Comparison of ENCODE assay signal across 10 mouse cellular contexts in genomic region chr6:118087955-118088354, GRCm38 (mm10). TPM values are rescaled to one million over a fixed set of nuclear protein-coding genes. Genes with fewer than 3 reads are reported as not detected.
DNase-seq lines count a peak whose midpoint lies in the region; ATAC-seq and TF ChIP-seq lines count a peak whose summit lies in the region.
"Had no signal": no experiment of that assay in that cellular context is flagged by ENCODE, and none has a peak within 500 bp of the region (broad histone marks: within the 10 kb centered on the region; RNA-seq: fewer than 3 reads in every experiment).

No protein-coding gene starts in this region.

- H3K4me3 ChIP-seq in hindbrain, postnatal 0 days (ENCODE audit: low read length), result no peak overlapping the region
- no peak overlapping the region for H3K4me3 ChIP-seq in hindbrain, embryonic 13.5 days
- H3K4me3 ChIP-seq in midbrain, postnatal 0 days (ENCODE audit: low read depth, low read length), result no peak overlapping the region
- no peak overlapping the region for H3K4me3 ChIP-seq in midbrain, embryonic 14.5 days (replicated peaks; ENCODE audit: low read depth, low read length)
- no peak overlapping the region for H3K4me3 ChIP-seq in bone marrow, adult 2 months (replicated peaks; ENCODE audit: control insufficient read depth, low read depth, low read length)
- no peak overlapping the region for H3K4me3 ChIP-seq in olfactory bulb, adult 2 months (ENCODE audit: insufficient read depth, low read depth, low read length)
- H3K4me3 ChIP-seq in embryonic facial prominence, embryonic 10.5 days, result no peak overlapping the region
- H3K4me3 ChIP-seq: heart, embryonic 15.5 days; midbrain, embryonic 12.5 days had no signal

- 64% methylated on average over 8 of the region's 8 CpGs for WGBS in hindbrain, postnatal 0 days
- WGBS in hindbrain, embryonic 13.5 days, result 54% methylated on average over 8 of the region's 8 CpGs
- 62% methylated on average over 8 of the region's 8 CpGs for WGBS in midbrain, postnatal 0 days
- 55% methylated on average over 8 of the region's 8 CpGs for WGBS in midbrain, embryonic 14.5 days
- 50% methylated on average over 8 of the region's 8 CpGs for WGBS in bone marrow, adult 2 months
- 51% methylated on average over 8 of the region's 8 CpGs for WGBS in olfactory bulb, adult 2 months
- 62% methylated on average over 8 of the region's 8 CpGs for WGBS in embryonic facial prominence, embryonic 10.5 days

- no peak for TF ChIP-seq POLR2A in bone marrow, adult 2 months (IDR thresholded peaks at IDR 0.05; ENCODE audit: borderline replicate concordance, control insufficient read depth, low read depth, low read length)
- no peak for TF ChIP-seq POLR2A in olfactory bulb, adult 2 months (IDR thresholded peaks at IDR 0.05; ENCODE audit: insufficient read depth, low read depth, low read length)

- no peaks in the 10 kb centered on the region for H3K4me1 ChIP-seq in hindbrain, postnatal 0 days (ENCODE audit: insufficient read depth, low read length)
- H3K4me1 ChIP-seq in hindbrain, embryonic 13.5 days (replicated peaks), result no peaks in the 10 kb centered on the region
- no peaks in the 10 kb centered on the region for H3K4me1 ChIP-seq in midbrain, postnatal 0 days (ENCODE audit: insufficient read depth, low read length)
- H3K4me1 ChIP-seq in midbrain, embryonic 14.5 days (ENCODE audit: control insufficient read depth, insufficient read depth, low read length), result no peaks in the 10 kb centered on the region
- no peaks in the 10 kb centered on the region for H3K4me1 ChIP-seq in bone marrow, adult 2 months (ENCODE audit: control insufficient read depth, insufficient read depth, low read length)
- peaks cover 7% of the 10 kb centered on the region for H3K4me1 ChIP-seq in olfactory bulb, adult 2 months (ENCODE audit: control insufficient read depth, insufficient read depth, low read length)
- 0 out of 2 replicates have a peak, but pooled peaks cover 2% of the 10 kb centered on the region for H3K4me1 ChIP-seq in embryonic facial prominence, embryonic 10.5 days
- H3K4me1 ChIP-seq: heart, embryonic 15.5 days; midbrain, embryonic 12.5 days had no signal

- no peak overlapping the region for H3K4me2 ChIP-seq in hindbrain, postnatal 0 days (ENCODE audit: low read depth, low read length)
- no peak overlapping the region for H3K4me2 ChIP-seq in hindbrain, embryonic 13.5 days
- no peak overlapping the region for H3K4me2 ChIP-seq in midbrain, postnatal 0 days (ENCODE audit: low read depth, low read length, poor library complexity, severe bottlenecking)
- no peak overlapping the region for H3K4me2 ChIP-seq in midbrain, embryonic 14.5 days (ENCODE audit: low read length)
- H3K4me2 ChIP-seq: heart, embryonic 15.5 days; midbrain, embryonic 12.5 days had no signal

- ATAC-seq in hindbrain, postnatal 0 days, result no peak
- no peak for ATAC-seq in hindbrain, embryonic 13.5 days (ENCODE audit: low FRiP score)
- no peak for ATAC-seq in midbrain, postnatal 0 days (ENCODE audit: low FRiP score)
- ATAC-seq in midbrain, embryonic 14.5 days (ENCODE audit: low FRiP score, low TSS enrichment), result no peak

- TF ChIP-seq CTCF in hindbrain, postnatal 0 days (IDR thresholded peaks at IDR 0.05; ENCODE audit: low read depth), result peak; percentile 46
- TF ChIP-seq CTCF in midbrain, postnatal 0 days (IDR thresholded peaks at IDR 0.05), result peak; percentile 51
- TF ChIP-seq CTCF in bone marrow, adult 2 months (IDR thresholded peaks at IDR 0.05; ENCODE audit: control insufficient read depth, insufficient read depth, low read length), result peak; percentile 40; the same call in 1 of the 2 replicates
- TF ChIP-seq CTCF in olfactory bulb, adult 2 months (IDR thresholded peaks at IDR 0.05; ENCODE audit: insufficient read depth, low read depth, low read length), result 0 out of 2 replicates have a peak, but pooled peaks have one; percentile 19

- H3K27me3 ChIP-seq in hindbrain, postnatal 0 days (ENCODE audit: insufficient read depth, low read length), result no peaks in the 10 kb centered on the region
- H3K27me3 ChIP-seq in hindbrain, embryonic 13.5 days, result no peaks in the 10 kb centered on the region
- H3K27me3 ChIP-seq in midbrain, postnatal 0 days (ENCODE audit: insufficient read depth, low read length), result no peaks in the 10 kb centered on the region
- no peaks in the 10 kb centered on the region for H3K27me3 ChIP-seq in midbrain, embryonic 14.5 days (ENCODE audit: control insufficient read depth, insufficient read depth, low read length)
- H3K27me3 ChIP-seq in embryonic facial prominence, embryonic 10.5 days (replicated peaks; ENCODE audit: low read depth, poor library complexity, severe bottlenecking), result no peaks in the 10 kb centered on the region
- H3K27me3 ChIP-seq: heart, embryonic 15.5 days; midbrain, embryonic 12.5 days had no signal

- H3K9me3 ChIP-seq in hindbrain, postnatal 0 days (ENCODE audit: low read length), result no peaks in the 10 kb centered on the region
- no peaks in the 10 kb centered on the region for H3K9me3 ChIP-seq in hindbrain, embryonic 13.5 days
- H3K9me3 ChIP-seq in midbrain, postnatal 0 days (ENCODE audit: low read length), result no peaks in the 10 kb centered on the region
- no peaks in the 10 kb centered on the region for H3K9me3 ChIP-seq in midbrain, embryonic 14.5 days (ENCODE audit: control insufficient read depth, low read length)
- H3K9me3 ChIP-seq in embryonic facial prominence, embryonic 10.5 days, result no peaks in the 10 kb centered on the region
- H3K9me3 ChIP-seq: heart, embryonic 15.5 days; midbrain, embryonic 12.5 days had no signal

- no peak overlapping the region for H3K27ac ChIP-seq in hindbrain, postnatal 0 days
- H3K27ac ChIP-seq in hindbrain, embryonic 13.5 days, result no peak overlapping the region
- no peak overlapping the region for H3K27ac ChIP-seq in midbrain, postnatal 0 days (ENCODE audit: low read depth, low read length)
- no peak overlapping the region for H3K27ac ChIP-seq in midbrain, embryonic 14.5 days (replicated peaks; ENCODE audit: low read depth, low read length)
- no peak overlapping the region for H3K27ac ChIP-seq in bone marrow, adult 2 months (ENCODE audit: control insufficient read depth, insufficient read depth, low read depth, low read length, poor library complexity)
- no peak overlapping the region for H3K27ac ChIP-seq in olfactory bulb, adult 2 months (ENCODE audit: insufficient read depth, low read depth, low read length)
- no peak overlapping the region for H3K27ac ChIP-seq in embryonic facial prominence, embryonic 10.5 days (replicated peaks)
- H3K27ac ChIP-seq: heart, embryonic 15.5 days; midbrain, embryonic 12.5 days had no signal

- DNase-seq in hindbrain, postnatal 0 days (ENCODE audit: low spot score), result no peak
- no peak for DNase-seq in midbrain, postnatal 0 days (ENCODE audit: low spot score)
- DNase-seq in midbrain, embryonic 14.5 days, result no peak
- DNase-seq in embryonic facial prominence, embryonic 10.5 days (ENCODE audit: low spot score), result no peak
- DNase-seq in left cerebral cortex, adult 9 months (ENCODE audit: low spot score in 2 of 2), result no peak

- H3K9ac ChIP-seq in hindbrain, postnatal 0 days (replicated peaks; ENCODE audit: low read length), result no peak overlapping the region
- no peak overlapping the region for H3K9ac ChIP-seq in hindbrain, embryonic 13.5 days
- H3K9ac ChIP-seq in midbrain, postnatal 0 days (replicated peaks; ENCODE audit: low read length, poor library complexity, severe bottlenecking), result no peak overlapping the region
- H3K9ac ChIP-seq in midbrain, embryonic 14.5 days (replicated peaks; ENCODE audit: low read length), result no peak overlapping the region
- H3K9ac ChIP-seq: heart, embryonic 15.5 days; midbrain, embryonic 12.5 days had no signal

- H3K36me3 ChIP-seq in hindbrain, postnatal 0 days (ENCODE audit: insufficient read depth, low read length), result no peaks in the 10 kb centered on the region
- H3K36me3 ChIP-seq in hindbrain, embryonic 13.5 days, result no peaks in the 10 kb centered on the region
- peaks cover 35% of the 10 kb centered on the region for H3K36me3 ChIP-seq in midbrain, postnatal 0 days (ENCODE audit: insufficient read depth, low read length)
- 0 out of 2 replicates have a peak, but pooled peaks cover 2% of the 10 kb centered on the region for H3K36me3 ChIP-seq in midbrain, embryonic 14.5 days (ENCODE audit: control insufficient read depth, insufficient read depth, low read length)
- H3K36me3 ChIP-seq in embryonic facial prominence, embryonic 10.5 days (replicated peaks), result no peaks in the 10 kb centered on the region
- H3K36me3 ChIP-seq: heart, embryonic 15.5 days; midbrain, embryonic 12.5 days had no signal

RNA-seq across cellular contexts. Expression of gene Csgalnact2, which starts 51.0 kb away (rescaled TPM):
- total RNA-seq in hindbrain, postnatal 0 days (2014; rRNA removed), result 7.2 and 11.2 TPM in 2 replicates
- 9.3 and 11.2 TPM in 2 replicates for polyA plus RNA-seq in hindbrain, postnatal 0 days (2015; fragmentation: Nextera tagmentation; extraction: Ambion mirVana)
- polyA plus RNA-seq in hindbrain, embryonic 13.5 days (2015; fragmentation: Nextera tagmentation; extraction: Ambion mirVana), result 9.2 and 9.5 TPM in 2 replicates
- 13.0 and 15.8 TPM in 2 replicates for total RNA-seq in midbrain, postnatal 0 days (2014; rRNA removed)
- 10.8 and 11.0 TPM in 2 replicates for polyA plus RNA-seq in midbrain, postnatal 0 days (2015; fragmentation: Nextera tagmentation; extraction: Ambion mirVana)
- 9.0 and 12.0 TPM in 2 replicates for polyA plus RNA-seq in midbrain, embryonic 14.5 days (2014; fragmentation: Nextera tagmentation; extraction: Ambion mirVana)
- 10.8 and 12.8 TPM in 2 replicates for polyA plus RNA-seq in bone marrow, adult 2 months (2011; ENCODE audit: insufficient read depth, insufficient read length, low replicate concordance, missing spikeins)
- polyA plus RNA-seq in olfactory bulb, adult 2 months (2012; ENCODE audit: insufficient read depth, insufficient read length, low replicate concordance, missing spikeins), result not detected in 2 replicates
- polyA plus RNA-seq in embryonic facial prominence, embryonic 10.5 days (2016; fragmentation: Nextera tagmentation; extraction: Ambion mirVana), result 6.6 TPM in 2 replicates
